Mouse (Mus musculus) heart, embryonic 10.5 days (tissue): ENCODE results near the gene Opn3. TPM values are rescaled to one million over a fixed set of nuclear protein-coding genes. Genes with fewer than 3 reads are reported as not detected.

Experiments
- DNase-seq: peaks from one replicate; pipeline ENCODE4 v3.0.0-alpha.2; 2017; ENCODE audit warnings: low spot score
- H3K27ac ChIP-seq: fragments of 300-500 bp; sonication (generic); 2 replicates; pipeline ENCODE4 v1.5.1; 2016; ENCODE audit warnings: mild to moderate bottlenecking
- H3K27me3 ChIP-seq: fragments of 300-500 bp; sonication (generic); 2 replicates; pipeline ENCODE4 v1.6.1; 2016; ENCODE audit warnings: mild to moderate bottlenecking; ENCODE audit not compliant: poor library complexity, insufficient read depth, severe bottlenecking
- H3K36me3 ChIP-seq: fragments of 300-500 bp; sonication (generic); 2 replicates; pipeline ENCODE4 v1.6.1; 2016; ENCODE audit warnings: mild to moderate bottlenecking, moderate library complexity
- H3K4me1 ChIP-seq: fragments of 300-500 bp; sonication (generic); 2 replicates; pipeline ENCODE4 v1.6.1; 2016; ENCODE audit warnings: mild to moderate bottlenecking
- H3K4me3 ChIP-seq: fragments of 300-500 bp; sonication (generic); 2 replicates; pipeline ENCODE4 v1.5.1; 2016; ENCODE audit warnings: mild to moderate bottlenecking, moderate library complexity
- H3K9me3 ChIP-seq: fragments of 300-500 bp; sonication (generic); 2 replicates; pipeline ENCODE4 v1.6.1; 2016; ENCODE audit warnings: mild to moderate bottlenecking, moderate library complexity
- WGBS: fragments of 180-500 bp; shearing (Covaris S2); methylation state at CpG from one replicate; pipeline ENCODE4 v1.1.7; 2016; 5-methylcytosine and 5-hydroxymethylcytosine counted together
- polyA plus RNA-seq: library from polyadenylated mRNA; unstranded; fragments of >200 nt; fragmentation: Nextera tagmentation; extraction: Ambion mirVana; gene quantifications from 2 replicates; pipeline ENCODE4 v1.2.1, GENCODE M21; 2016

Gene Opn3
- polyA plus RNA-seq, 1 experiment from 2014 or later: 10.8 TPM

DNA sequence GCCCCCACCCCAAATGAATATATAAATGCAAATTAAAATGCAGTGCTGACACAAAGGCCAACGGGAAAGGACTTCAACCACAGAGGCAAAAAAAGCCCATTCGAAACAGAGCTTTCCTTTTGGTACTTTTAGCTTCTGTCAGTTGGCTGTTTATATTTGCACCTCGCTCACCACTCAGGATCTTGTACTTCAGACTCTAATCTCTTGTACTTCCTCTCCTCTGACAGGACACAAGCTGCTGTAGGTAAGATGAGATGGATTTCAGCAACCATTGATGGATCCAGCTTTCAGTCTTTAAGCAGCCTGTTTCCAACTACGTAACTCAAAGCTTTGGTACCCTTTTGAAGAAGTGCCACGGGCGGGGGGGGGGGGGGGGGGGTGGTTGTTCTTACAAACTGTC is 11.6 kb downstream of the Opn3 start:
- Histone ChIP-seq H3K36me3 (peaks cover 5% of the 10 kb centered on the region; the same call in 1 of the 2 replicates), H3K9me3 (no peaks in the 10 kb centered on the region), H3K27me3 (no peaks in the 10 kb centered on the region), H3K4me1 (no peaks in the 10 kb centered on the region), H3K4me3 (no peak overlapping the region), H3K27ac (no peak overlapping the region)
- 55% methylated on average over 6 of the region's 6 CpGs for WGBS
- no peak for DNase-seq

DNA sequence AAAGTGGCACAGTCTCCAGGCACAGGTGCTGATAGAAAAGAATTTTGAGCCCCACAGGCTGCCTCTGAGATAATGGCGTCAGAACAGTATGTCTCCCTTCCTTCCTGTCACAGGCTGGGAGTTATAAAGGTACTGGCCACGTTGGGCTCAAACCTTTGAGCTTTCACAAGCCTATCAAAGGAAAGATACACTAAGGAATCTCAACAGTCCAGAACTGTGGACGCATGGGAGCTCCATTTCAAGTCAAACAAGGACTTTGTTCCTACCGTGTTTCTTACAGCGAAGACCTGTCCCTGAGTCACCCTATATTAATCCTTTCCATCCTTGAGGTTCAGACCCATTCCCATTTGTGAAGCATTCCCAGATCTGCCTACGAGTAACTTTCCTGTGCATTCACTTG is 15.1 kb downstream of the Opn3 start:
- Histone ChIP-seq H3K4me1 (no peaks in the 10 kb centered on the region), H3K27me3 (no peaks in the 10 kb centered on the region), H3K27ac (no peak overlapping the region), H3K4me3 (no peak overlapping the region), H3K9me3 (no peaks in the 10 kb centered on the region), H3K36me3 (no peaks in the 10 kb centered on the region)
- no peak for DNase-seq
- 60% methylated on average over 6 of the region's 6 CpGs for WGBS

DNA sequence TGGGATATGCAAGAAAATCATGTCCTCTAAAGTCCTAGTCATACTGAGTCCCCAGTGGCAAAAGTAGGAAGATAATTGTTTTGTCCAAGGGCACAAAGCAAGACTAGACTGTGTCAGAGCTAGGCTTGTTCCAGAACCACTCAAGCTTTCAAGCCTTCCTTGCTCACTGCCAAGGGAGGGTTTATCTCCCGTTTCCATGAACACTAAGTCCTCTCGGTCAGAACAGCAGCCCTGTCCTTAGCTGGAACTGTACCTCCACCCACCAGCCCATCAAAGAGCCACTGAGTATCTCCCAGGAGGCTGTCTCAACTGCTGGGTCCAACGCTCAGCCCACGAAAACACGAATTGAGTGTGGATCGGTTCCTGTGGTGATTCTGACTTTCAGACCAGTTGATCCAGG is 17.5 kb downstream of the Opn3 start:
- no peaks in the 10 kb centered on the region for H3K4me1 ChIP-seq
- no peak for DNase-seq
- H3K27ac ChIP-seq: no peak overlapping the region
- WGBS: 75% methylated on average over 6 of the region's 6 CpGs
- no peaks in the 10 kb centered on the region for H3K27me3 ChIP-seq
- H3K36me3 ChIP-seq: no peaks in the 10 kb centered on the region
- no peaks in the 10 kb centered on the region for H3K9me3 ChIP-seq
- H3K4me3 ChIP-seq: no peak overlapping the region

DNA sequence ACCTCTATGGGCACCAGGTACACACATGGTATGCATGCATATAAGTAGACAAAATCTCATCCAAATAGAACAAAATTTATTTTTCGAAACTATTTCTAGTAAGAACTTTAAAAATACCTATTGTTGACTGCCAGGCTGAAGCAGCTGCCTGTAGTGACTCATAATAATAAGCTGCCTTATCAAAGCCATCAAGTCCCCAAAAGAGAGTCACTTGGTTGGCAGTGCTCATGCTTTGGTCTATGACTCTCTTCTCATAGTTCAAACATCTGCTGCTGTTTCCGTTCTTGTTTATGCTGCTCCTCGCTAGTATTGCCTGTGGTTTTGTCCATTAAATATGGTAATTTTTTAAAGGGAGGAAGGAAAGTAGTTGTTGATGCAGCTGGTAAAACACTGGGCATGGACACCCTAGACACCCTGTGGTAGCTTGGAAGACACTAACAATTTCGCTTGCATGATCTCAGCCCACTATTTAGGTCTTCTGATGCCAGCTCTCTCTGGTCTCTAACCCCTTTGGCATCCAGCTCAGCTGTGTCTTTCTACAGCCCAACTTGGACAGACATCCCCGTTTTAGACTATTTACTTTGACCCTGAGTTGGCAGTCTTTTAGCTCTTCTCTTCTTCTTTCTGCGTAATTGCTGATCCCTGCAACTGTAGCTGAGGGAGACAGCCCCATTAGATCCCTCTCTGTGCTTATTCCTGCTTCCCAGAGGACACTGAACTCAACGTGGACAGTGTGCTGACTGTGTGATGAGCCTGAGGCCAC is 18.8 kb downstream of the Opn3 start:
- no peak overlapping the region for H3K4me3 ChIP-seq
- H3K27me3 ChIP-seq: no peaks in the 10 kb centered on the region
- WGBS: 81% methylated on average over 7 of the region's 7 CpGs
- peak; percentile 51 for DNase-seq
- no peaks in the 10 kb centered on the region for H3K4me1 ChIP-seq
- no peaks in the 10 kb centered on the region for H3K36me3 ChIP-seq
- no peaks in the 10 kb centered on the region for H3K9me3 ChIP-seq
- no peak overlapping the region for H3K27ac ChIP-seq

DNA sequence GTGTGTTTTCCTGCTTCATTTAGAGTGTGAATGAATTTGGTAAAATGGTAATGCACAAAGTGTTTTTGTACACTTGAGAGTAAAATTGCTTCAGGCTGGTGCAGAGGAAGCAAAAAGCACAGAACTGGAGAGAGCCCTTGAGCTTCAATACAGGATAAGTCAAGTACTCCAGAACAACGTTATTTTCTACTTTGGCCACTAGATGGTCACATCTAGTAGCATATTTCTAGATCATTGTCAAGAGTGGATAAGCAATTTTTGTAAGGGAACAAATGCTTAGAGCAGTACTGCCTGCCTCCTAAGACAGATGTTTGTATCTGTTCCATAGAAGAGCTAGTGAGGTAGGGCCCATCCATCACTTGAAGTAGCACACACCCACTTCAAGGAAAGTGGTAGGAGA is 20.9 kb downstream of the Opn3 start:
- no peaks in the 10 kb centered on the region for H3K4me1 ChIP-seq
- 23% methylated on average over 1 of the region's 1 CpGs for WGBS
- no peak overlapping the region for H3K4me3 ChIP-seq
- no peak for DNase-seq
- H3K27me3 ChIP-seq: no peaks in the 10 kb centered on the region
- no peaks in the 10 kb centered on the region for H3K9me3 ChIP-seq
- no peaks in the 10 kb centered on the region for H3K36me3 ChIP-seq
- H3K27ac ChIP-seq: no peak overlapping the region

DNA sequence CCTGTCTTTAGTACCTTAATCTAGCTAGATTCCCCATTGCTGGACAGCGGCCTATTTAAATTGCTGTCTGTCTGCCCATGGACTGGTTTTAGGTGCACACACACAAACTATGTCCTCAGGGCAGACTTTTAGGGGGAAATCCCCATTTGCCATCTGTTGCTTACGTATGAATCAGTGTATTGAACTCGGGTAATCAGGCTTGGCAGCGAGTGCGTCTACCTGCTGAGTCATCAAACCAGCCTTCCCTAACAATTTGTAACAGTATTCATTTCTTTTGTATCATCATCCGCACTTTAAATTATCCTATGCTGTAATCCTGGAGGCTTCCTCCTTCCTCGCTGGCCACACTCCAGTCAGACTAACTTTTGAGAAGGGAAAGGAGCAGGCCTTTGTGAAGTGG is 22.5 kb downstream of the Opn3 start:
- no peaks in the 10 kb centered on the region for H3K36me3 ChIP-seq
- no peaks in the 10 kb centered on the region for H3K27me3 ChIP-seq
- no peak overlapping the region for H3K27ac ChIP-seq
- 87% methylated on average over 7 of the region's 7 CpGs for WGBS
- no peaks in the 10 kb centered on the region for H3K9me3 ChIP-seq
- DNase-seq: no peak
- H3K4me1 ChIP-seq: no peaks in the 10 kb centered on the region
- no peak overlapping the region for H3K4me3 ChIP-seq

DNA sequence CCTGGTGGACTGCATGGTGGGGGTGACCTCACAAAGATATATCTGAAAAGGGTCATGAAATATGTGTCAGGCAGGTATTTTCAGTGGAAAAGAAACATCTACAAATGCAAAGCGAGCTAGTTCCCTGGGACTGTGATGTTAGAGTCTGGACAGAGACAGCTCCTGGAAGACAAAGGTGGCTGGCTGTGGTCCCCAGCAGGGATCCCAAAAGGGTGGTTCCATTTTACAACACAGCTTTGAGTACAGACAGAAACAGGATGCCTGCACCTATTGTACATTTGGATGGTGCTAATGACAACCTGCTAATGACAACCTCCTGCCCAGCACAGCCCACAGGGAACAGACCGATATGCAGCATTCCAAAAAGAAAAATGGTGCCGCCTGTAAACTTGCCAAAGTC is 23.1 kb downstream of the Opn3 start:
- no peak for DNase-seq
- 93% methylated on average over 3 of the region's 3 CpGs for WGBS
- no peaks in the 10 kb centered on the region for H3K4me1 ChIP-seq
- no peaks in the 10 kb centered on the region for H3K36me3 ChIP-seq
- no peaks in the 10 kb centered on the region for H3K27me3 ChIP-seq
- no peak overlapping the region for H3K4me3 ChIP-seq
- no peaks in the 10 kb centered on the region for H3K9me3 ChIP-seq
- H3K27ac ChIP-seq: no peak overlapping the region

DNA sequence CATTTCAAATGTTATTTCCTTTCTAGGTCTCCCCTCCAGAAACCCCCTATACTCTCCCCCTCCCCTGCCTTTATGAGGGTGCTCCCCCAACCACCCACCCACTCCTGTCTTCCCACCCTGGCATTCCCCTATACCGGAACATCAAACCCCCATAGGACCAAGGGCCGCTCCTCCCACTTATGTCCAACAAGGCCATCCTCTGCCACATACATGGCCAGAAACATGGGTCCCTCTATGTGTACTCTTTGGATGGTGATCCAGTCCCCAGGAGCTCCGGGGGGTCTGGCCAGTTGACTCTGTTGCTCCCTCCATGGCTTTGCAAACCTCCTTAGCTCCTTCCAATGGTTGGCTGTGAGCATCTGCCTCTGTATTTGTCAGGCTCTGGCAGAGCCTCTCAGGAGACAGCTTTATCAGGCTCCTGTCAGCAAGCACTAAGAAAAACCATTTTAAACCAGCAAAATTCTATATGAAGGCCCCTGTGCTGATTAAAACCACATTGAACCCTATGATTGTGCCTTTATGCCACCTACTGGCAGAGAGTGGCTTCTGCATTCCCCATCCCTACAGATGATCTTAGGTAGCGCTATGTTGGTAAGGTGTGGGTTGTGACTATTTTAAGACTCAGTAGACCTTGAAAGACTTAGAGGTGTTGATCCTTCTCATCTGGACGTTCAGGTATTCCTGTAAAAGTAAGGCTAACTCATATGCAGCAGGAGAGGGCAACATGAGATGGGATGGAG is 23.7 kb downstream of the Opn3 start:
- H3K36me3 ChIP-seq: no peaks in the 10 kb centered on the region
- no peaks in the 10 kb centered on the region for H3K4me1 ChIP-seq
- H3K9me3 ChIP-seq: no peaks in the 10 kb centered on the region
- WGBS: 67% methylated on average over 5 of the region's 5 CpGs
- no peak overlapping the region for H3K4me3 ChIP-seq
- DNase-seq: no peak
- H3K27ac ChIP-seq: no peak overlapping the region
- no peaks in the 10 kb centered on the region for H3K27me3 ChIP-seq

DNA sequence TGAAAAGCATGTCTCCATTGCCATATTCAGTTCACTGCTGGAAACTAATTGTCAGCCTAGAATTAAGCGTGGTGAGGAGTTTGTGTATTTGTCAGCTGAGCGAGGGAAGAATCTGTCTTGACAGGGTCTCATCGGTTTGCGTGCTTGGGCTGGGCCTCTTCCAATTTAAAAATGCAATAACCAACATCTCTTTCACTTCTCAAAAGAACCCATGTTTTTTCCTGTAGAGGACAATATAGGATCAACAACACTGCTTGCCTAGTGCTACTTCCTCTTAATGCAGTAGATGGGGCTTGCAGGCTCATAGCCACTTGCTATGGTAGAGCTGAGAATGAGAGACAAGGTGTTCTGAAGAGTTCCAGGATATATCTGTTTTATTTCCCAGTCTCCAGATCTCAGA is 32.7 kb downstream of the Opn3 start:
- Histone ChIP-seq H3K36me3 (no peaks in the 10 kb centered on the region), H3K27ac (no peak overlapping the region), H3K27me3 (no peaks in the 10 kb centered on the region), H3K4me3 (no peak overlapping the region), H3K9me3 (no peaks in the 10 kb centered on the region), H3K4me1 (no peaks in the 10 kb centered on the region)
- DNase-seq: no peak
- WGBS: 91% methylated on average over 4 of the region's 4 CpGs

DNA sequence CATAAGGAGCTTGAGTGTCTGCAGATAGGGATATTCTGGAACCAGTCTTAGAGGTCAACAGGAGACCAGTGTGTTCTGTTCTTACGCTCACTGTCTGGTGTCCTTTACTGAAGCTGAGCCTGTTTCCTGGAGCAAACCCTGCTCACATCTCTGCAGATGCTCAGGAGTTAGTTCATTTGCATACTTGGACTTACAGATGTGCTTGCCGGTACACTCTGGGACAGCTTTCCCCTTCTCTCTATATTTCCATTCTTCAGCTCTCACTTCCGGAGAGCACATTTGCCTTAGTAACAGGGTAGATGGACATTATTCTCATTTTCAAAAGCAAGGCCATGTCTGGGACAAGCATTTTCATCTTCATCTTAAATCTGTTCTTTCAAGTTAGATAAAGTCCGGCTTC is 44.0 kb downstream of the Opn3 start:
- Histone ChIP-seq H3K27ac (no peak overlapping the region), H3K27me3 (no peaks in the 10 kb centered on the region), H3K36me3 (no peaks in the 10 kb centered on the region), H3K4me3 (no peak overlapping the region), H3K9me3 (no peaks in the 10 kb centered on the region), H3K4me1 (no peaks in the 10 kb centered on the region)
- 85% methylated on average over 4 of the region's 4 CpGs for WGBS
- DNase-seq: no peak

DNA sequence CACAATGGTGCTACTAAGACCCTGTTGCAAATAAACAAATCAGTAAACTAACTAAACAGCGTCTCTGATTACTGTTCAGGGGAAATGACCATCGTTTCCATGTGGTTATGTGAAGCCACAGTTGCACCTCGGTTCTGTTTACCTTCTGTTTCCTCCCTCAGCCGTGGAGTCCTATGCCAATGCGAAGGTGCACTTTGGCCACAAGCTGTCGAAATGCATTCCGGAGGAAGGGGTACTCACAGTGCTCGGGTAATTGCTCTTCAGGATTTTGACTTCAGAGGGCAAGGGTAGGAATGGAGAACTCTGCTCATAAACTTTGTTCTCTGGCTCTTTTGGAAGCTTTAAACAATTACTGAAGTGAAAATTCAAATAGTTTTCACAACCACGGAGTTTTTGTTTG is 45.6 kb downstream of the Opn3 start:
- no peaks in the 10 kb centered on the region for H3K4me1 ChIP-seq
- no peak for DNase-seq
- H3K27ac ChIP-seq: no peak overlapping the region
- no peaks in the 10 kb centered on the region for H3K9me3 ChIP-seq
- WGBS: 71% methylated on average over 9 of the region's 9 CpGs
- no peak overlapping the region for H3K4me3 ChIP-seq
- no peaks in the 10 kb centered on the region for H3K36me3 ChIP-seq
- H3K27me3 ChIP-seq: no peaks in the 10 kb centered on the region

DNA sequence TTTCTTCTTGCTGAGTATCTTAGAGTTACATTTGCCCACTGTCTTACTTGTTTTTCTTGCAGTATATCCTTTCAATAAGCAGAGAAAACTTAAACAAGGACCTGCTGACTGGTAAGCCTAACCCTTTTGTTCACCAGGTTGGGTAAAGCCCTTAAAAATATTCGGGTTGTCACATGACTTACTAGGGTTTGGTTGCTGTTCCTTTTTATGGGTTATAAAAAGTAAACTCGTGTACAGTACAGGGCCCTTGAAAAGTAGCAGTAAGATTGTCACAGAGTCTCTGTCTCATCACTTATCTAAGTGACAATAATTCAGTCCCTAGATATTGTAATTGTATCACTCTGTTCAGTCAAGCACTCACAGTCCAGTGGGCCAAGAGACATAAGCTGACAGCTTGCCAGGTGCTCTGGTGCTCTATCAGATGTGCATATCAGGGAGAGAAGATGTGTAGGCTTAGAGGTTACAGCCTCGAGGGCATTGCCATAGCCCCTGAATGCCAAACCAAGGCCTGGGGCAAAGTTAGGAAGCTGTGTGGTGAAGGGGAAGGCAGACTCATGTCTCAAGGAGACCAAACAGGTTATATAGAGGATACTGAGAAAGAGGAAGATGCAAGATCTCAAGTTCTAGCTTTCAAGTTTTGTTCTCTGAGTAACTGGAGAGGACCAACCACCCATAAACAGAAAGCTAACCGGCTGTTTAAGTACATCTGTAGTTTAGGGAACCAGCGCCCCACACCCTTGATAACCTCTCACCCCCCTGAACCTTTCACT is 48.9 kb downstream of the Opn3 start:
- no peak overlapping the region for H3K27ac ChIP-seq
- H3K4me1 ChIP-seq: no peaks in the 10 kb centered on the region
- no peak for DNase-seq
- no peaks in the 10 kb centered on the region for H3K9me3 ChIP-seq
- H3K27me3 ChIP-seq: no peaks in the 10 kb centered on the region
- H3K4me3 ChIP-seq: no peak overlapping the region
- 66% methylated on average over 5 of the region's 5 CpGs for WGBS
- no peaks in the 10 kb centered on the region for H3K36me3 ChIP-seq

DNA sequence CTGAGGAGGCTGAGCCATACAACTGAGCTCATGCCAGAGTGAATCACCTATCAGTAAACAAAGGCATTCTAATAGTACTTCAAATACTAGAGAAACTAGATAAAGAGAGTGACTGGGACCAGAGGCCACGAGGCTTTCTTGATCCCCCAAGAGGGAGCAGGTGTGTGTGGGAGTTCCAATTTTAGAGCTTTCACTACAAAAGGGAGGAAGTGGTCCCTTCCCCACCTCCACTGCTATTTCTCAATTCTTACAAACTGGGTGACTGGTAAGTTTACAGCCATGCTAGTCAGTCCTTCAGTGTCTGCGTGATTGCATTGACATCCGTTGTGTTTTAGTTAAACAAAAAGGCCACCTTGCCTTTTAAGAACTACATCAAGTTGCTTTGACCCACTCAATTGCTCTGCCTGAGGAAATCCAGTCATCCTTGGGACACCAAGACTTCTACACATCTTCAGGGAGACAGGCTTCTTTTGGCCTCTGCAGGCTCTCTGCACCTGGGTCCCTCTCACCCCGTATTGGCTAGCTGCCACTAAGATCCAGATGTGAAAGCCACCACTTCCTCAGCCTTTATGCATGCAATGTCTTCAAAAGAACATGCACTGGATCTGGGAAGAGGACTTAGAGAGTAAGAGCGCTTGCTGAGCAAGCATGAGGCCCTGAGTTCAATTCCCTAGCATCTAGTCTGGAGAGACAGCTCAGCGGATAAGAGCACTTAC is 52.0 kb downstream of the Opn3 start:
- 77% methylated on average over 6 of the region's 6 CpGs for WGBS

More for the DNA sequence above, 52.0 kb downstream of the Opn3 start:
- H3K27me3 ChIP-seq: no peaks in the 10 kb centered on the region
- no peaks in the 10 kb centered on the region for H3K9me3 ChIP-seq
- no peak overlapping the region for H3K4me3 ChIP-seq
- H3K36me3 ChIP-seq: no peaks in the 10 kb centered on the region
- DNase-seq: no peak
- H3K27ac ChIP-seq: no peak overlapping the region
- no peaks in the 10 kb centered on the region for H3K4me1 ChIP-seq
